Mouse (Mus musculus) MEL (cell line): ENCODE results near the gene Leng1. TPM values are rescaled to one million over a fixed set of nuclear protein-coding genes. Genes with fewer than 3 reads are reported as not detected.
A peak's percentile ranks its signal among the peaks of the same experiment; 100 is the strongest.
"Not testable (repeated sequence)": the region's sequence is repeated elsewhere in the genome, so short reads cannot be mapped to it uniquely, and the experiment has no call there.

Experiments
- DNase-seq: peaks from one replicate; pipeline ENCODE4 v3.0.0; 2011; ENCODE audit warnings: low read depth, low spot score
- H3K27ac ChIP-seq: 2 replicates; pipeline ENCODE4 v1.5.1; 2012; ENCODE audit warnings: low read depth, mild to moderate bottlenecking, control low read depth, low read length, moderate library complexity; ENCODE audit not compliant: control insufficient read depth
- H3K27me3 ChIP-seq, 2 experiments: fragments of 150-350 bp in 1 of 2; sonication (generic) in 1 of 2; 2 replicates each; pipeline ENCODE4 v1.6.1; 2012; ENCODE audit warnings: low read length in 2 of 2, mild to moderate bottlenecking in 2 of 2, improper control_type of control experiment in 1 of 2, moderate library complexity in 1 of 2; ENCODE audit not compliant: insufficient read depth in 2 of 2, control insufficient read depth in 1 of 2
- H3K36me3 ChIP-seq, 2 experiments: 2 replicates each; pipeline ENCODE4 v1.6.1; 2012 to 2014; ENCODE audit warnings: low read length in 2 of 2, improper control_type of control experiment in 1 of 2, inconsistent platforms in 1 of 2, mild to moderate bottlenecking in 1 of 2; ENCODE audit not compliant: insufficient read depth in 2 of 2, control insufficient read depth in 1 of 2
- H3K4me1 ChIP-seq, 2 experiments: fragments of 150-350 bp in 1 of 2; sonication (generic) in 1 of 2; 2 replicates each; pipeline ENCODE4 v1.6.1; 2012; ENCODE audit warnings: low read length in 2 of 2, improper control_type of control experiment in 1 of 2, mild to moderate bottlenecking in 1 of 2; ENCODE audit not compliant: insufficient read depth in 2 of 2, control insufficient read depth in 1 of 2
- H3K4me3 ChIP-seq, 2 experiments: fragments of 150-350 bp in 1 of 2; sonication (generic) in 1 of 2; 2 replicates each; pipeline ENCODE4 v1.5.1; 2012; ENCODE audit warnings: low read depth in 2 of 2, low read length in 2 of 2, mild to moderate bottlenecking in 2 of 2, moderate library complexity in 2 of 2, control low read depth in 1 of 2, improper control_type of control experiment in 1 of 2; ENCODE audit not compliant: control insufficient read depth in 1 of 2, insufficient read depth in 1 of 2
- H3K79me2 ChIP-seq: 2 replicates; pipeline ENCODE4 v1.6.1; 2012; ENCODE audit warnings: mild to moderate bottlenecking, low read length, moderate library complexity; ENCODE audit not compliant: control insufficient read depth, poor library complexity, insufficient read depth
- H3K9ac ChIP-seq: 2 replicates; pipeline ENCODE4 v1.6.1; 2012; ENCODE audit warnings: low read depth, mild to moderate bottlenecking, control low read depth, low read length, moderate library complexity; ENCODE audit not compliant: control insufficient read depth, poor library complexity, severe bottlenecking
- H3K9me3 ChIP-seq: fragments of 150-350 bp; sonication (generic); replicated peaks from 2 replicates; pipeline ENCODE4 v1.6.1; 2012; ENCODE audit warnings: mild to moderate bottlenecking, low read length, improper control_type of control experiment, moderate library complexity; ENCODE audit not compliant: insufficient read depth
- CHD1 ChIP-seq: IDR thresholded peaks from 2 replicates; pipeline ENCODE4 v1.6.1; 2012; ENCODE audit warnings: low read depth, mild to moderate bottlenecking, inconsistent platforms, low read length, improper control_type of control experiment
- ELF1 ChIP-seq: IDR thresholded peaks from 2 replicates; pipeline ENCODE4 v1.6.1; 2014; ENCODE audit warnings: low read depth, mild to moderate bottlenecking, inconsistent platforms, low read length, improper control_type of control experiment, moderate library complexity
- EP300 ChIP-seq, 2 experiments: IDR thresholded peaks; 2 replicates each; pipeline ENCODE4 v1.6.1; 2011; ENCODE audit warnings: improper control_type of control experiment in 2 of 2, low read length in 2 of 2, low read depth in 1 of 2, mild to moderate bottlenecking in 1 of 2
- HCFC1 ChIP-seq: IDR thresholded peaks from 2 replicates; pipeline ENCODE4 v1.6.1; 2012; ENCODE audit warnings: low read depth, mild to moderate bottlenecking, inconsistent platforms, low read length, improper control_type of control experiment, moderate library complexity
- JUND ChIP-seq: IDR thresholded peaks from 2 replicates; pipeline ENCODE4 v1.6.1; 2011; ENCODE audit warnings: low read depth, mild to moderate bottlenecking, improper control_type of control experiment, low read length
- MAFK ChIP-seq: IDR thresholded peaks from 2 replicates; pipeline ENCODE4 v1.6.1; 2011; ENCODE audit warnings: low read depth, mild to moderate bottlenecking, low read length, improper control_type of control experiment, borderline replicate concordance
- MAX ChIP-seq: IDR thresholded peaks from 2 replicates; pipeline ENCODE4 v1.6.1; 2011; ENCODE audit warnings: low read length, improper control_type of control experiment
- MXI1 ChIP-seq: IDR thresholded peaks from 2 replicates; pipeline ENCODE4 v1.6.1; 2011; ENCODE audit warnings: mild to moderate bottlenecking, low read depth, low read length, improper control_type of control experiment
- MYB ChIP-seq: IDR thresholded peaks from 2 replicates; pipeline ENCODE4 v1.6.1; 2011; ENCODE audit warnings: mild to moderate bottlenecking, low read depth, low read length, improper control_type of control experiment
- NELFE ChIP-seq: IDR thresholded peaks from 2 replicates; pipeline ENCODE4 v1.6.1; 2011; ENCODE audit warnings: low read depth, low read length, improper control_type of control experiment
- POLR2A ChIP-seq, 2 experiments: IDR thresholded peaks; 2 replicates each; pipeline ENCODE4 v1.6.1; 2011 to 2012; ENCODE audit warnings: low read length in 2 of 2, mild to moderate bottlenecking in 2 of 2, control low read depth in 1 of 2, improper control_type of control experiment in 1 of 2, low read depth in 1 of 2, moderate library complexity in 1 of 2; ENCODE audit not compliant: control insufficient read depth in 1 of 2, insufficient read depth in 1 of 2, poor library complexity in 1 of 2
- RCOR1 ChIP-seq: IDR thresholded peaks from 2 replicates; pipeline ENCODE4 v1.6.1; 2012; ENCODE audit warnings: low read depth, mild to moderate bottlenecking, inconsistent platforms, low read length, improper control_type of control experiment
- SMC3 ChIP-seq: IDR thresholded peaks from 2 replicates; pipeline ENCODE4 v1.6.1; 2011; ENCODE audit warnings: low read depth, low read length, improper control_type of control experiment
- ZC3H11A ChIP-seq: IDR thresholded peaks from 2 replicates; pipeline ENCODE4 v1.6.1; 2012; ENCODE audit warnings: low read depth, mild to moderate bottlenecking, inconsistent platforms, low read length, improper control_type of control experiment
- ZNF384 ChIP-seq: IDR thresholded peaks from 2 replicates; pipeline ENCODE4 v1.6.1; 2012; ENCODE audit warnings: low read depth, mild to moderate bottlenecking, inconsistent platforms, low read length, improper control_type of control experiment
- polyA plus RNA-seq, 2 experiments: library from polyadenylated mRNA; stranded (reverse) in 1 of 2; unstranded in 1 of 2; fragments of >175 nt in 1 of 2; fragments of >200 nt in 1 of 2; gene quantifications; 2 replicates each; pipeline versions ENCODE4 v1.2.1 to v1.2.4; 2012; ENCODE audit warnings: low replicate concordance in 2 of 2, low read depth in 1 of 2; ENCODE audit not compliant: insufficient read length in 2 of 2, insufficient read depth in 1 of 2, missing spikeins in 1 of 2
- total RNA-seq: library from RNA; depleted of rRNA; stranded (reverse); fragments of 300-350 nt; gene quantifications from 2 replicates; pipeline ENCODE4 v1.2.3, GENCODE M21; 2012

The Leng1 gene
- total and polyA plus RNA-seq, 3 experiments = 11.0 to 11.3 TPM; not detected in 1

DNA sequence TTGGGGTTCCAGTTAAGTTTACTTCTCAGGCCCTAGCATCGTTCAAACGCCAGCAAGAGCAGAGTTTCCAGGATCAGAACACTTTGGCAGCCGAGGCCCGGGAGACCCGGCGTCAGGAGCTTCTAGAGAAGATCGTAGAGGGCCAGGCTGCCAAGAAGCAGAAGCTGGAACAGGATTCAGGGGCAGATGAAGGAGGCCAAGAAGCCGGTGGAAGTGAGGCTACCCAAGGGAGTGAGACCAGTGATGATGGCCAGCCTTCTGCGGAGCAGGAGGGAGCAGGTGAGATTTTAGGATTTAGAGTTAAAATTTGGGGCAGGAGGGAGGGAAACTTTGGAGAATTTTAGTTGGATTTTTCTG, 29.3 kb upstream of the Leng1 start:
- H3K4me1 ChIP-seq = peaks cover 4 to 17% of the 10 kb centered on the region in 2 experiments; a peak in 3 of 4 replicates
- H3K27ac ChIP-seq, H3K9me3 ChIP-seq, H3K36me3 ChIP-seq, DNase-seq, H3K79me2 ChIP-seq, H3K27me3 ChIP-seq: not testable (repeated sequence)
- peak overlapping the region; percentile 73 to 79 for H3K4me3 ChIP-seq
- peak overlapping the region; percentile 84 for H3K9ac ChIP-seq
- TF ChIP-seq CHD1 = 0 out of 2 replicates have a peak, but pooled peaks have one; percentile 11

DNA sequence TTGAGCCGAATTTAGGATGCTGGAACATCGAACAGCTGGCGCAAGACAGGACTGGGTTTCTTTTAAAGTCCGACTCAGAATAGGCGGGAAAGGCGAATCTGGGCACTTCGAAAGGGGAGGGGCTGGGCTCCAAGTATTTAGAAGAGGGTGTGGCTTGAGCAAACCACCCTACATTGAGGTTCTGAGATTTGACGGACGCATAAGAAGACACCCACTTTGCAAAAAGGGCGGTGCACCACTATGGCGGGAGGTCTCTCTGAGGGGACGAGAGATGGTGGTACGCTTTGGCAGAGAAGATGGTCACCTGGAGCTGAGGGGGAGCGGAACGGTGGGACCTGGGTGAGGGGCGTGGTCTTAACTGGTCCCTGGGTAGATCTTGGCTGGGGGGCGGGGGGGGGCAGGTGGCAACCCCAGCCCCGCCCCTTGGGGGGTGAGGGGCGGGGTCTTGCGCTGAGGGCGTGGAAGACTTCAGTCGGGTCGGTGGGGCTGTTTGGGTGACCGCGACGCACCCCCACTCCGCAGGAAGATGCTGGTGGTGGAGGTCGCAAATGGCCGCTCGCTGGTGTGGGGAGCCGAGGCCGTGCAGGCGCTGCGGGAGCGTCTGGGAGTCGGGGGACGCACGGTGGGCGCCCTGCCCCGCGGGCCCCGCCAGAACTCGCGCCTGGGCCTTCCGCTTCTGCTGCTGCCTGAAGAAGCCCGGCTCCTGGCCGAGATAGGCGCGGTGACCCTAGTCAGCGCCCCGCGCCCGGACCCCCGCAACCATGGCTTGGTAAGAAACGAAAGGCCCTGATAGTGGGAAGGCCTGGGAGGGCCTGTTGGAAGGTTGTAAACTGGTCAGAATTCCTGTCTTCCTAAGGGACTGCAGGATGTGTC, 28.7 kb upstream of the Leng1 start:
- H3K36me3 ChIP-seq = peaks cover 0 to 7% of the 10 kb centered on the region in 2 experiments; a peak in 3 of 4 replicates
- H3K27ac ChIP-seq = peak overlapping the region; percentile 92
- H3K9ac ChIP-seq = peak overlapping the region; percentile 84
- H3K4me1 ChIP-seq = peaks cover 4 to 17% of the 10 kb centered on the region in 2 experiments; a peak in 3 of 4 replicates
- peaks cover 7% of the 10 kb centered on the region; the same call in 1 of the 2 replicates for H3K79me2 ChIP-seq
- peak; percentile 94 for DNase-seq
- TF ChIP-seq POLR2A (IDR thresholded peaks at IDR 0.05; ENCODE audit: control insufficient read depth in 1 of 2, insufficient read depth in 1 of 2, low read depth in 1 of 2, low read length in 2 of 2, poor library complexity in 1 of 2) = no peak
- no peak for TF ChIP-seq ZC3H11A
- no peak for TF ChIP-seq ELF1
- no peak for TF ChIP-seq JUND
- peak; percentile 7; the same call in 1 of the 2 replicates for TF ChIP-seq MXI1
- peak; percentile 4; the same call in 1 of the 2 replicates for TF ChIP-seq MAX
- TF ChIP-seq RCOR1 = 0 out of 2 replicates have a peak, but pooled peaks have one; percentile 31
- no peak for TF ChIP-seq MYB
- TF ChIP-seq SMC3 = no peak
- no peak for TF ChIP-seq ZNF384
- TF ChIP-seq EP300 (IDR thresholded peaks at IDR 0.05; ENCODE audit: low read depth in 1 of 2, low read length in 2 of 2) = no peak
- no peak for TF ChIP-seq HCFC1
- no peak for TF ChIP-seq MAFK
- TF ChIP-seq NELFE = peak; percentile 23; the same call in 1 of the 2 replicates
- peak overlapping the region; percentile 73 to 79 for H3K4me3 ChIP-seq
- no peaks in the 10 kb centered on the region for H3K9me3 ChIP-seq
- no peaks in the 10 kb centered on the region for H3K27me3 ChIP-seq
